Mouse (Mus musculus): ENCODE measurements around the gene Ppara. TPM values are rescaled to one million over a fixed set of nuclear protein-coding genes. Genes with fewer than 3 reads are reported as not detected.

Ppara gene
- total and polyA plus RNA-seq, 3 experiments, result 0.27 to 0.78 TPM; not detected in 1

DNA sequence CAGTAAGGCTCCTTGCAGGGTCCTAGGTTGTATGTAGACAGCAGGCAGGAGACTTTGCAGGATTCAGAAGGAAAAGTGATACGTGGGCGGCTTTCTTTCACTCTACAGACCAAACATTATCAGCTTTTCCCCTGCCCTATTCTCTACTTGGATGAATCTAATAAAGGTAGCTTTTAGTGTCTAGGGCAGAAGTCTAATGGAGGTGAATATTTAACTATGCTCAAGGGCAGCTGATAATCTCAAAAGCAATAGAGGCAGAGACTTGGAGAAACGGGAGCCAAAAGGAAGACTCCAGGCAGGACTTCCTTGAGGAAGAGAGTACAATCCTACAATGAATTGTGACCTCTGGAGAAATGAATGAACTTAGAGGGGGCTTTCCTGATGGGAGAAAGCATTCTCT is 9.2 kb downstream of the Ppara start:
- H3K9me3 ChIP-seq (replicated peaks; ENCODE audit: insufficient read depth, low read length), result no peaks in the 10 kb centered on the region
- no peak overlapping the region for H3K4me3 ChIP-seq (ENCODE audit: control insufficient read depth in 1 of 2, insufficient read depth in 1 of 2, low read depth in 2 of 2, low read length in 2 of 2)
- H3K27me3 ChIP-seq (ENCODE audit: control insufficient read depth in 1 of 2, insufficient read depth in 2 of 2, low read length in 2 of 2), result peaks cover 0 to 2% of the 10 kb centered on the region in 2 experiments; a peak in 1 of 4 replicates
- no peak overlapping the region for H3K9ac ChIP-seq (ENCODE audit: control insufficient read depth, low read depth, low read length, poor library complexity, severe bottlenecking)
- H3K4me1 ChIP-seq (ENCODE audit: control insufficient read depth in 1 of 2, insufficient read depth in 2 of 2, low read length in 2 of 2), result no peaks in the 10 kb centered on the region
- no peaks in the 10 kb centered on the region for H3K79me2 ChIP-seq (ENCODE audit: control insufficient read depth, insufficient read depth, low read length, poor library complexity)
- H3K36me3 ChIP-seq (ENCODE audit: control insufficient read depth in 1 of 2, insufficient read depth in 2 of 2, low read length in 2 of 2), result no peaks in the 10 kb centered on the region
- DNase-seq (ENCODE audit: low read depth, low spot score), result no peak
- H3K27ac ChIP-seq (ENCODE audit: control insufficient read depth, low read depth, low read length), result no peak overlapping the region
- TF ChIP-seq POLR2A (IDR thresholded peaks at IDR 0.05; ENCODE audit: control insufficient read depth in 1 of 2, insufficient read depth in 1 of 2, low read depth in 1 of 2, low read length in 2 of 2, poor library complexity in 1 of 2), result no peak
- TF ChIP-seq MAX (IDR thresholded peaks at IDR 0.05; ENCODE audit: low read length), result no peak
- TF ChIP-seq CHD1 (IDR thresholded peaks at IDR 0.05; ENCODE audit: low read depth, low read length), result no peak
- no peak for TF ChIP-seq JUND (IDR thresholded peaks at IDR 0.05; ENCODE audit: low read depth, low read length)
- no peak for TF ChIP-seq UBTF (IDR thresholded peaks at IDR 0.05; ENCODE audit: borderline replicate concordance, insufficient read depth, low read depth, low read length)

DNA sequence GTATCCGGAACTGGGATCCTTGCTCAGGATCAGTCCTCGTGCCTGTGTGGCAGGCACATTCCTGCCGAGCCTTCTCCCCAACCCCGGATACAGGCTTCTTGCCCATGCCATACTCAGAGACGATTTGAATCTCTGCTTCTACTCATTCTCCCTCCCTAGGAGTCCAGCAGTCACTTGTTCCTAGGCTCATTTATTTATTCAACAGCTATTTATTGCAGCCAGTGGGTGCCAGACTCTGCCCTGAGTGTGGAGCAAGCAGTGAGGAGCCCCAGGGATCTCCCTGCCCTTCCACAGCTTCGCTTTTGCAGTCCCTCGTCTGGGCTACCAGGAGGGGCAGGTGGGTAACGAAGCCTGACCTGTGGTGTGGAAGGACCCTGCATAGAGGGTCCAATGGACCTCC is 11.4 kb downstream of the Ppara start:
- no peaks in the 10 kb centered on the region for H3K36me3 ChIP-seq (ENCODE audit: control insufficient read depth in 1 of 2, insufficient read depth in 2 of 2, low read length in 2 of 2)
- no peaks in the 10 kb centered on the region for H3K79me2 ChIP-seq (ENCODE audit: control insufficient read depth, insufficient read depth, low read length, poor library complexity)
- H3K4me1 ChIP-seq (ENCODE audit: control insufficient read depth in 1 of 2, insufficient read depth in 2 of 2, low read length in 2 of 2), result no peaks in the 10 kb centered on the region
- H3K27ac ChIP-seq (ENCODE audit: control insufficient read depth, low read depth, low read length), result no peak overlapping the region
- H3K4me3 ChIP-seq (ENCODE audit: control insufficient read depth in 1 of 2, insufficient read depth in 1 of 2, low read depth in 2 of 2, low read length in 2 of 2), result no peak overlapping the region
- no peaks in the 10 kb centered on the region for H3K9me3 ChIP-seq (replicated peaks; ENCODE audit: insufficient read depth, low read length)
- no peak for DNase-seq (ENCODE audit: low read depth, low spot score)
- H3K9ac ChIP-seq (ENCODE audit: control insufficient read depth, low read depth, low read length, poor library complexity, severe bottlenecking), result no peak overlapping the region
- TF ChIP-seq ZNF384 (IDR thresholded peaks at IDR 0.05; ENCODE audit: low read depth, low read length) (no peak), RCOR1 (IDR thresholded peaks at IDR 0.05; ENCODE audit: low read depth, low read length) (no peak), RAD21 (IDR thresholded peaks at IDR 0.05; ENCODE audit: low read depth, low read length) (no peak)
- peaks cover 0 to 2% of the 10 kb centered on the region in 2 experiments; a peak in 1 of 4 replicates for H3K27me3 ChIP-seq (ENCODE audit: control insufficient read depth in 1 of 2, insufficient read depth in 2 of 2, low read length in 2 of 2)

DNA sequence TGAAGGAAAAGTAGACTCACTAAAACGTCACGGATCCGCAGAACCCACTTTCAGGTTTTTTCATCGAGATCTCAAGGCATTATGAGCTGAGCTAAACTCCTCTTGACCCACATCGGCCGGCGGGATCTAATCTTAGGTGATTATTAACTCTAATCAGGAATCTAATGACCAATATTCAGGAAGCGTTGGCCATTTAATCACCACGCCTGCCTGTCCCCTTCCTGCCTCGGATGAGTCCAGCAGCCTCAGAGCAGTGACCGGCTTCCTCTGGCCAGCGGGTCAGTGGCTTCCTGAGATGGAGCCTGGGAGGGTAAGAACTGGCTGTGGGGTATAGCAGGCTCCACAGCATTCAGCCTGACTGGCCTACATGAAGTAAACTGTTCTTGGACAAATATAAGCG is 11.9 kb downstream of the Ppara start:
- Histone ChIP-seq H3K36me3 (ENCODE audit: control insufficient read depth in 1 of 2, insufficient read depth in 2 of 2, low read length in 2 of 2) (no peaks in the 10 kb centered on the region), H3K4me1 (ENCODE audit: control insufficient read depth in 1 of 2, insufficient read depth in 2 of 2, low read length in 2 of 2) (no peaks in the 10 kb centered on the region), H3K27ac (ENCODE audit: control insufficient read depth, low read depth, low read length) (no peak overlapping the region), H3K9ac (ENCODE audit: control insufficient read depth, low read depth, low read length, poor library complexity, severe bottlenecking) (no peak overlapping the region), H3K27me3 (ENCODE audit: control insufficient read depth in 1 of 2, insufficient read depth in 2 of 2, low read length in 2 of 2) (peaks cover 0 to 2% of the 10 kb centered on the region in 2 experiments; a peak in 1 of 4 replicates), H3K79me2 (ENCODE audit: control insufficient read depth, insufficient read depth, low read length, poor library complexity) (no peaks in the 10 kb centered on the region), H3K9me3 (replicated peaks; ENCODE audit: insufficient read depth, low read length) (no peaks in the 10 kb centered on the region), H3K4me3 (ENCODE audit: control insufficient read depth in 1 of 2, insufficient read depth in 1 of 2, low read depth in 2 of 2, low read length in 2 of 2) (no peak overlapping the region)
- no peak for DNase-seq (ENCODE audit: low read depth, low spot score)
- TF ChIP-seq GATA1 (IDR thresholded peaks at IDR 0.05; ENCODE audit: low read depth, low read length), result no peak
- TF ChIP-seq NRF1 (IDR thresholded peaks at IDR 0.05; ENCODE audit: insufficient read depth, low read depth, low read length, poor library complexity, severe bottlenecking), result no peak
- TF ChIP-seq HCFC1 (IDR thresholded peaks at IDR 0.05; ENCODE audit: low read depth, low read length), result no peak
- no peak for TF ChIP-seq POLR2A (IDR thresholded peaks at IDR 0.05; ENCODE audit: control insufficient read depth in 1 of 2, insufficient read depth in 1 of 2, low read depth in 1 of 2, low read length in 2 of 2, poor library complexity in 1 of 2)
- TF ChIP-seq MEF2A (IDR thresholded peaks at IDR 0.05; ENCODE audit: extremely low read depth, insufficient replicate concordance, low read depth, low read length, poor library complexity, severe bottlenecking), result no peak
- no peak for TF ChIP-seq ZKSCAN1 (IDR thresholded peaks at IDR 0.05; ENCODE audit: low read depth, low read length)
- TF ChIP-seq POLR2AphosphoS2 (IDR thresholded peaks at IDR 0.05; ENCODE audit: low read length), result no peak
- no peak for TF ChIP-seq NELFE (IDR thresholded peaks at IDR 0.05; ENCODE audit: low read depth, low read length)
- TF ChIP-seq POLR2AphosphoS5 (IDR thresholded peaks at IDR 0.05; ENCODE audit: borderline replicate concordance, low read depth, low read length), result no peak
- no peak for TF ChIP-seq MAZ (IDR thresholded peaks at IDR 0.05; ENCODE audit: low read depth, low read length)

Measured in MEL (cell line).